Mouse (Mus musculus) T-cell, adult 2 months (primary cell): ENCODE results near the gene Hddc3.
"Not testable (repeated sequence)": the region's sequence is repeated elsewhere in the genome, so short reads cannot be mapped to it uniquely, and the experiment has no call there.

ENCODE experiments used
- DNase-seq: peaks from one replicate; pipeline ENCODE4 v3.0.0; 2022; ENCODE audit warnings: low spot score

The Hddc3 gene

DNA sequence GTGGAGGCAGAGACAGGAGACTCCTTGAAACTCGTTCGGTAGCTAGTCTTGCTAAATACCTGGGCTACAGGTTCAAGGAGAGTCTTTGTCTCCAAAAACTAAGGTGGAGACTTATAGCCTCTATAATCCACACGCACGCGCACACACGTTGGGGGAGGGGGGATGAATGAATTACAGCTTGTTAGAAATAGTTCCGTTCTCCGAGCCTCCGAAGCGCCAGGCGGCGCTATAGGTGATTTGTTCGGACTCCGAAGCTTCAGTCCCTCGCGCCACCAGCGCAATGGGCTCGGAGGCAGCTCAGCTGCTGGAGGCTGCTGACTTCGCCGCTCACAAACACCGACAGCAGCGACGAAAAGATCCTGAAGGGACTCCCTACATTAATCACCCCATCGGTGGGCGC is at the start of gene Hddc3:
Hddc3 (plus strand) TSS at position 247 of the 400 bp plus-strand sequence.
- peak; percentile 94 for DNase-seq

DNA sequence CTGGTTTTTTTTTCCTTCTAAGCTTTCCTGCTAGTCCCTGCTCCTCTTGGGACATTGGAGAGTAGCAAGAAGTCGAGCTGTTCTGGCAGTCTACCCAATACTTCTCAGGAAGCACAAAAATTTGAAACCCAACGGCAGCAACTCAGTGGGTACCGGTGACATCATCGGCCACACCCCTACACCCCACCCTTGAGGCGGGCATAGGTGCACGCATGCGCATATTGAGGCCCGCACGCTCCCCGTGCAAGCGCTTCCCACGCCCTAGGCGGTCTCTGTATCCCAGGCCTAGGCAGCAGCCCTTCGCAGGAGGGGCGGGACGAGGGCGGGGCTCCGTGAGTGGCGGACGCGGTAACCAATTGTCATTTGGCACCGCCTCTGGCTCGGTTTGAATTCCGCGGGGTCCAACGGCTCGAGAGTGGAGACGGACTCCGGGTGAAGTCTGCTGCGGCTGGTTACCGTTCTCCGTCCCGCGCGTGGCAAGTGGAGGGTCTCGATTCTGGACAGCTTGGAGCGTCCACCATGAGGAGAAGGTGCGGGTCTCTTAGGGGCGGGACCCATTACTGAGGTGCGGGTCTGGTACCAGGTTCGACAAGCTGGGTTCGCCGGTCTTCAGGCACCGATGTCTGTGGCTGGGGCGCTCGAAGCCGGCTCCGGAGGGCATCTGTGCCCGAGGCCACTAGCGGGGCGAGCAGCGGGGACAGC is 48.7 kb upstream of the Hddc3 start, which contains the start of gene Prc1:
Prc1 (plus strand) TSS at position 389 of the 702 bp plus-strand sequence.
- DNase-seq = peak; percentile 99

DNA sequence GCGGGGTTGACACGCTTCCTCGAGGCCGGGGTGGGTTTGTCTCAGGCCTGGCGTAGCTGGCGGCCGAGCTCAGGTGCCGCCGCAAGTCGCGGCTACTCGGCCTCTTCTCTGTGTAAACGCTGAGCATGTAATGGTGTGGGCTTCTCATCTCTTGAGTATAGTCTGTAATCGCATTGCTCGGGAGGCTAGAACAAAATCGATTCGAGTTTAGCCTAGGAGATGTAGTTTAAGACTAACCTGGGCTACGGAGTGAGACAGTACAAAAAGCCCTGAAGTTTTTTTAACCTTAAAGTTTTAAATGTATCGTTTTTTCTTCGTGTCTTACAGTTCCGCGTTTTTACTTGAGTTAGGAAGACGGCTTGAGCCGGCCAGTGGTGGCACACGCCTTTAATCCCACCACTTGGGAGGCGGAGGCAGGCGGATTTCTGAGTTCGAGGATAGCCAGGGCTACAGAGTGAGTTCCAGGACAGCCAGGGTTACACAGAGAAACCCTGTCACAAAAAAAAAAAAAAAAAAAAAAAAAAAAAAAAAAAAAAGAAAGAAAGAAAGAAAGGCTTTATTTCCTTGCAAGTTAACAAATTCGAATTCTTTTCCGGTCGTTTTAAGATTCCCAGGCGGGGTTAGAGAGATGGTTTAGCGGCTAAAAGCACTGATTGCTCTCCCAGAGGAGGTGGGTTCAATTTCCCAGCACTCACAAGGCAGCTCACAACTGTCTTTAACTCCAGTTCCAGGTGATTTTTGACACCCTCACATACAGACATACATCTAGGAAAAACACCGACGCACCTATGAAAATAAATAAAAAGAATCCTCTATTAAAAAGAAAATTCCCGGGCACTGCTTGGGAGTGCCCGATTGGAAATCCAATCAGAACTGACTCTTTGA is 47.9 kb upstream of the Hddc3 start:
- DNase-seq = no peak

DNA sequence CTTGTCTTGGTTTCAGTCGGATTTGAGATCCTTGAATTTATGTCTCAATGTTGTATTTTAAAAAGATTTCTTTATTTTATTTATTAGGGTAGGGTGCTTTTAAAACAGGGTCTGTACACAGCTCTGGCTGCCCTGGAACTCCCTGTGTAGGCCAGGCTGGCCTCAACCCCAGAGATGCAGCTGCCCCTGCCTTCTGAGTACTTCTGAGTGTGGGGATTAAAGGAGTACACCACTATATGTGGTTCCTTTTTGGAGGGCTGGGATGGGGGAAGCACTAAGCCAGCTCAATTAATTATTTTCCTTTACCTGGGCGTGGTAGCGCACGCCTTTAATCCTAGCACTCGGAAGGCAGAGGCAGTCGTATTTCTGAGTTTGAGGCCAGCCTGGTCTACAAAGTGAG is 46.4 kb upstream of the Hddc3 start:
- no peak for DNase-seq

DNA sequence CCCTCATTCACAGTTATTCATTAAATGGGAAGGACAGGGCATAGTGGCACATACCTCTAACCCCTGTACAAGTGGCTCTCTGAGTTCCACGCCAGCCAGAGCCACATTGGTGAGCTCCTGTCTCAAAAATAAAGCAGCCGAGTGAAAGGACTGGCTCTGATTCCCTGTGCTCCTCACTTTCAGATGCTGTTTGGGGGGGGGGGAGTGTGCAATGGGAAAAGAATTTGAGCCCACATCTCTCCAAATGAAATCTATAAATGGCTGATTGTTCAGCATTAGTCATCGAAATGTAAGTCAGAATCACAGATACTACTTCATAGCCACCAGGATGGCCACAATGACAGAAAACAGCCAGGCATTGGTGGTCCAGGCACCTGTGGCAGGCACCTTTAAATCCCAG is 45.9 kb upstream of the Hddc3 start:
- no peak for DNase-seq

DNA sequence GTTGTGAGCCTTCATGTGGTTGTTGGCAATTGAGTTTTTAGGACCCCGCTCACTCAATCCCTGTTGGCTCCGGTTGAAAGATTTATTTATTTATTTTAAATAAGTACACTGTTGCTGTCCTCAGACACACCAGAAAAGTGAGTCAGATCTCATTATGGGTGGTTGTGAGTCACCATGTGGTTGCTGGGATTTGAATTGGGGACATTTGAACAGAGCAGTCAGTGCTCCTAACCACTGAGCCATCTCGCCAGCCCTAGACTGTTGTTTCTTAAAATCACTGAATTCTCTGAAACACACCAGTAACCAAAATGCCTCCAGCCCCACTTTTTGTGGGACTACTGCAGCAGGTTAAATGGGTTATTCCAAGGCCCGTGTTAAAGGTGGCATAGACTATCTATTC is 44.1 kb upstream of the Hddc3 start:
- DNase-seq = no peak

DNA sequence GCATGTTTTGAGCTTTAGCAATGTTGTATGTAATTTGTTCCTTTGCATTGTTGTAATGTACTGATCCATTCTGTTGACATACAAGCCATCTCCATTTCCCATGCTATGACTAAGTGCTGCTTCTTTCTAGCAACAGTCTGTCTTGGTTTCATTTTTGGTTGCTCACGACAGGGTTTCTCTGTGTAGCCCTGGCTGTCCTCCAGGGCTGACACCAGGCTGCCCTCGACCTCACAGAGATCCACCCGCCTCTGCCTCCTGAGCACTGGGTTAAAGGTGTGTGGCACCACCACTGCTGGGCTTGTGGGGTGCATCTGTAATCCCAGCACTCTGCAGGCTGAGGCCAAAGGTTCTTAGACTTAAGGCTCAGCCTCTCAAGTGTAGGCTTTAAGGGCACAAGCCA is 43.3 kb upstream of the Hddc3 start:
- no peak for DNase-seq

DNA sequence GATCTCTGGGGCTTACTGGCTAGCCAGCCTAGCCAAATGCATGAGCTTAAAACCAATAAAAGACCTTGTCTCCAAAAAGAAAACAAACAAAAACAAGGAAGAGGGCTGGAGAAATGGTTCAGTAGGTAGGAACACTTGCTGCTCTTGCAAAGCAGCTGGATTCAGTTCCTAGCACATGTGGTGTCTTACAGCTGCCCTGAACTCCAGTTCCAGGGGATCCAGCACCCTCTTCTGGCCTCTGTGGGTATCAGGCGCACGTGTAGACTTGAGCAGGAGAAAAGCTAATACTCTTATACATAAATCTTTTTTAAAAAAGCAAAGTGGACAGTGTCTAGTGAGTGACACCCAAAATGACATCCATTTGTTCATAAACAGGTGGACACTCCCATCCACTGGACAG is 41.4 kb upstream of the Hddc3 start:
- no peak for DNase-seq

DNA sequence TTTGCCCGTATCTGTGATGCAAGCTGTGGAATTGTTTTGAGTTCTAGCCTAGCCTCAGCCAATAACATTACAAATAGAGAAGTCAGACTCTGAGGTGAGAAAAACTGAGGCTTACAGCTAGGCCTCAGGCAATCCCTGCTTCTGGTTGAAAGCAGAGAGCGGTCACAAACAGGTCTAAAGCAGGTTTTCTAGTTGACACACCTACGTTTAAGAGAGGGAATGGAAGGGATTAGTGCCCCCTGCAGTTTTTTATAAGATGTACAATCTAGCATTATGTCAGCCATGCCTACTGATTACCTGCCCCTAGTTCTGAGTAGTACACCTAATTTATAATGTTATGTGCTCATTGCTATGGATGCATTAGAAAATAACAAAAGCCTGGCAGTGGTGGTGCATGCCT is 35.1 kb upstream of the Hddc3 start:
- DNase-seq = no peak

DNA sequence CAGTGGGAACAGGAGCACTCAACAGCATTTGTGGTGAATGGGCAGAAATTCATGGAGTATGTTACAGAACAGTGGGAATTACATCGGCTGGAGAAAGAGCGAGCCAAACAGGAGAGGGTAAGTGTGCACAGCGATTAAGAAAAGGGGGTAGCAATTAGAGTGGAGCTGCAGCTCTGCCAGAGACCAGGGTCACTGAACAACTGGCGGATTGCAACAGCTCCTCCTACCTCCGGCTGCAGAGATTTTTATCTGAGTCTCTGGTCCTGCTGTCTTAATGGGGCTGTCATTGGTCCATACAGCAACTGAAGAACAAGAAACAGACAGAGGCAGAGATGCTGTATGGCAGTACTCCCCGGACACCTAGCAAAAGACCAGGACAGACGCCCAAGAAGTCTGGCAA is 32.1 kb upstream of the Hddc3 start:
- no peak for DNase-seq

DNA sequence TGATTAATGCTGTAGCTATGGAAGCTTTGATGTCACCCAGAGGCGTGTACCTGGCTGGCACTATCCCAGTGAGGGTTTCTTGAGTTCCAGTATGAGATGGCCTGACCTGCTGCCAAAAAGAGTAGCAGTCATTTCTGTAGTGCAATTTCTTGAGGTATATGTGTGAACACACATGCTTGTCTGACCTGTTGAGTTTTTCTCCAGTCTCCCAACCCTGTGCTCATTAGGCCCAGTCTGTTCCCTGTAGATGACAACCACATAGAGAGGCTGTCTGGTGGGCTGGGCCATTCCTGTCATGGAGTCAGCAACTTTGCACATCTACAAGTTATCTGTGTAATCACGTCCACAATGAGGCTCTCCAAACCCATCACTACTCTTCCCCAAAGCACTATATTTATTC is 27.2 kb upstream of the Hddc3 start:
- no peak for DNase-seq

DNA sequence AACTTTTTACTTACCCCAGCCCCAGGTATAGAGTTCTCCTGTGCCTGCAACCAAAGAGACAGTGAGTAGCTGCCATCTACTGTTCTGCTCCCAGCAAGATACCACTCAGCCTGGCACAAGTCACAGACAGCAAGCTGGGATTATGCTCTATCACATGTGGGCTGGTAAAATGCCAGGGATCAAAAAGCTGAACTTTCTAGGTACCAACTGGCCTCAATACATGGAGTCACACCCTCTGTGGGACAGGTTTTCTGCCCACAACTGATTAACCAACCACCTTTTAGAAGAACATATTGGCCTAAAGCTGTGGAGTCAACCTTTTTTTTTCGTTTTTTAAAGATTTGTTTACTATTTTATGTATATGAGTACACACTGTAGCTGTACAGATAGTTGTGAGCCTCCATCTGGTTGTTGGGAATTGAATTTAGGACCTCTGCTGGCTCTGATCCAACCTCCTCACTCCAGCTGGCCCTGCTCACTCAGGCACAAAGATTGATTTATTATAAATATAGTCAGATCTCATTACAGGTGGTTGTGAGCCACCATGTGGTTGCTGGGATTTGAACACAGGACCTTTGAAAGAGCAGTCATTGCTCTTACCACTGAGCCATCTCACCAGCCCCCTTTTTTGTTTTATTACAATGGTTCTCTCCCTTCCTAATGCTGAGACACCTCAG is 25.3 kb upstream of the Hddc3 start:
- no peak for DNase-seq

DNA sequence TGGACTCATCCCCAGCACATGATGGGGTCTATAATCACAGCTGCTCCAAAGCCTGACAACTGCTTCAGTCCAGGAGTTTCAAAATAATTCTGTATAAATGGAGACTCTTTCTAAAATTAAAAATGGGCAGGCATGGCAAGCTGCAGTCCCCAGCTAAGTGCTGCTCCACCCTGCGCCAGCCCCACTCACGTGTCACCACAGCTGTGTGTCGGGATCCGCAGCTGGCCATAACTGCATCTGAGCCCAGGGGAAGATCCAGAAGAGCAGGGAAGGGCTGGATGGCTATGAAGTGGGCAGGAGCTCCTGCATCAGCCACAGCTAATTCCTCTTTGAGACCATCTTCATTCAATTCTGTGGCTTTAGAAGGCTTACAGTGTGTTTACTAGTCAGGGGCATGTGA is 24.2 kb upstream of the Hddc3 start:
- no peak for DNase-seq

DNA sequence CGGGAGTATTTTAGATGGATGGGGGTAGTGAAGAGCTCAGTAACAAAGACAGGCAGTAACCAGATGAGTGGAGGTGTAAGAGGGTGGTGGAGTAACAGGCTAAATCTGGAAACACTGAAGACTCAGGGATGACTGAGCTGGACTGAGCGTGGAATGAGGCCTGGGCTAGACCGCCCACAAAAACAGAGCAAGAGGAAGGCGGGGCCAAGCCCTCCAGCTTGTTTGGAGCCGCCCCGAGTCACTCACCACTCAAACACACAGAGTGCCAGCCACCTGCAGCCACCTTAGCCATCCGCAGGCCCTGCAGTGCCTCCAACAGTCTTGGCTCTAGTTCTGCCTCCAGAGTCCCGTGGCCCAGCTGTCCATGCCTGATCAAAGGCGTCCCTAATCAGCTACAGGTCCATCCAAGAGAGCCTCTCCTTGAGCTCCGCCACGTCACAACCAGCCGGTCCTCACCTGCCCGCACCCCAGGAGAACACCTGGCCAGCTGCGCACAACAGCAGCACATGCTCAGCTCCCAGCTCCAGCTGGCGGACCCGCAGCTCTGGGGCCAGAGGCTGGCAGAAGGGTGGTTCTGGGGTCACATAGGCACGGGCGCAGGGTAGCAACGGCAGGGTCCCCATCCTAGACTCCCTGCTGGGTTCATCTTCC is 22.9 kb upstream of the Hddc3 start:
- DNase-seq = no peak

DNA sequence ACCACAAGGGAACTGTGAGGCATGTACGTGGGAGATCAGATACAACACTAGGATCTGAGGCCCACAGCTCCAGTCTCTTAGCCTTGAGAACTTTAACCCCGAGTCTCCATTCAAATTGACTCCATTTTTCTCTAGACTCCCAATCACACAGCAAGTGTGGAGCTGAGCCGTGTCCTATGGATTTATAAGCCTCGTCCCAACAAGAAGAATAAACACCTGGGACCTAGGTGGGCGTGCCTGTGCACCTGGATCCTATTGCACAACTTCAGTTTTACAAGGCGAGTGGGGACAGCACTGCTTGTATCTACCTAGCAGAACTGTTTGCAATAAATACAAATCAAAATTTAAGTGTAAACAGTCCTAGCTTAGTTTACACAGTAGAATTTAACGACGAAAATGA is 19.6 kb upstream of the Hddc3 start:
- DNase-seq = no peak

DNA sequence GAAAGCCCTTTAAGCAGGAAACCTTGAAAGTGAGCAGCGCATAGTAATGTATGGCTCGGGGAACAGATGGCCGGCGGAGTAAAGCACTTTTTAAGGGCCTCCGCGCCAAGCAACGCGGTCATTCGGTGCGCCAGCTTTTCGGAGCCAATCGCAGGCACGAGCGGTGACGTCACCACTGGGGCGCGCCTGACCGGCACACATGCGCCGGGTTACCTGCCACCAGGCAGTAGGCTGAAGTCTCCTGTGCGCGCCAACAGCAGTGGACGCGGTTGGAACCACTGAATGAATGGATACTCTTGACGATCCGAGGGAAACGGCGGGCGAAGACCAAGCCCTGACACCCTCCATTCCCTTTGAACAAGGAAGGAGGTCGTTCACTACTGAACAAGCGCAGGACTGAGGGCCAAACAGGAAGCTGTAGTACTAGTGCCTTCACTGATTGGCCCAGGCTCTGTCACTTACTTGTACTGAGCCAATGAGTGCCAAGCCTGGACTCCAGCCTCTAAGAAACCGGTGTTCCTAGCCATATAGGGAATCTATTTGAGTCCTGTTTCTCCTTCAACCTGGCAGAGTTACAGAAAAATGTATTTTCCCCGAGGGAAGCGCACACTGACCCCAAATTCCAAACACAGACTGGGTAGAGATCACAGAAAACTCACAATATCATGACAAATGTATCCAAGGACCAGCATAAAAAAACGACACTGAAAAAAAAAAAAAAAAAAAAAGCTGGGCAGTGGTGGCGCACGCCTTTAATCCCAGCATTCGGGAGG is 18.7 kb upstream of the Hddc3 start, which contains the start of gene Rccd1:
Rccd1 (minus strand) TSS at position 412 of the 773 bp plus-strand sequence.
- DNase-seq = peak; percentile 91

DNA sequence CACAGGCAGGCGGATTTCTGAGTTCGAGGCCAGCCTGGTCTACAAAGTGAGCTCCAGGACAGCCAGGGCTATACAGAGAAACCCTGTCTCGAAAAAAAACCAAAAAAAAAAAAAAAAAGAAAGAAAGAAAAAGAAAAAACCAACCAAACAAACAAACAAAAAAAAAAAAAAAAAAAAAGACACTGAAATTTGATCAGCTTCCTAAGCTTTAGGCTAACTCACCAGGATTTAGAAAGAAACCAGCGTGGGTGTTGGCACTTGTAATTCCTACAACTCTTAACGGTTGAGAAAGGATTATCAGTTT is 18.1 kb upstream of the Hddc3 start:
- DNase-seq = not testable (repeated sequence)

DNA sequence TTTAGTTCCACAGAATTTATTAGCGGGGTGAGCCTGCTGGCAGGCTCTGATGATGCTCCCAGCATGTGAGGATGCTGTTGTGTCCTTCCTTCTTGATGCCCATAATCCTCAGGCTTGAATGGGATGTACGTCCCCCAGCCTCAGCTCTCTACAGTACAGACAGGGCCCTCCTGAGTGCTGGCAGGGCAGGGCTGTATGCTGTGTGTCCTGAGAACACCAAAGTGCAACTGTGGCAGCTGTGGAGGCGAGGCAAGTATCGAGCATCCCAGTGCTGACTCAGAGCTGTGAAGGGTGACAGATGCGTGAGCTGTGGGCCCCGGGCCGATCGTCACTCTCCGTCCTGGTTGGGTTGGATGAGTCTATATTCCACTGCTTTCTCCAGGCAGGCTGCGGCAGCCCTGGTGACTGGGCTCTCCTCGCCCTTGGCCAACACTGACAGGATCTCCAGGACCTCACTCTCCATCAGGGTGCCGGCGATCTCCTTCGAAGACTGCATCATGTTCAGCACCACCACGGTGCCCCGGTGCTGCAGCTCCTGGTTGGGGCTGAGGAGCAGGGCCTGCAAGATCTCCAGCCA is 17.5 kb upstream of the Hddc3 start:
- DNase-seq = no peak

DNA sequence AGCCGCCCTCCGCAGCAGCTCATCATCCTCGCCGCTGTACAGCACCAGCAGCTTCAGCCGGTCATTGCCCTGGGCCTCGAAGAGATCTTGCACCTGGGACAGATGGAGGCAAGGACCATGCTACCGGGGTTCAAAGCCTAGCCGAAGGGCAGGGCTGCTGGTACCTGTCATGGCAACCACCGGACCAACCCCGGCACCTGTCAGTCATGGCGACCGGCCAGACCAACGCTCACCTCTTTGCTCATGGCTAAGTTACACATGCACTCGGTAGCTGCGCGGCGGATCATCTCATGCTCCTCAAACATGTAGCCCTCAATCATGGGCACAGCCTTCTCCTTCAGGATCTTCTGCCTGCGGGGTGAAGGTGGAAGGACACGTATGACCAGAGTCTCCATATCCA is 16.8 kb upstream of the Hddc3 start:
- no peak for DNase-seq

DNA sequence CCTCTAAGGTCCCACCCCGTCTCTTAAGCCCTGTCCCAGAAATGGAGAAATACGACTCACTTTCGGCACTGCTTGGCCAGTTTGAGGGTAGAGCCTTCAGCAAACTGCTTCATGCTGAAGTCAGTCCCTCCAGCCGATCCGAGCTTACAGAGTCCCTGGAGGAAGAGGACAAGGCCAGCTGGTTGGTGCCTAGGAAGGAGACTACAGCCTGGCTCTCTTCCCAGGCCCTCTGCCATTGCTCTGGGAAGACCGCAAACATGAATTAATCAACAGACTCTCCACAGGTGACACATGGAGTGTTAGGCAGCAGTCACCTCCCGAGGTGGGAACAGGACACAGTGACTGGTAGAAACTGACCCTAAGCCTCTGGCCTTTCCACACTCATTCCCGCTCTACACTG is 12.6 kb upstream of the Hddc3 start:
- DNase-seq = no peak

DNA sequence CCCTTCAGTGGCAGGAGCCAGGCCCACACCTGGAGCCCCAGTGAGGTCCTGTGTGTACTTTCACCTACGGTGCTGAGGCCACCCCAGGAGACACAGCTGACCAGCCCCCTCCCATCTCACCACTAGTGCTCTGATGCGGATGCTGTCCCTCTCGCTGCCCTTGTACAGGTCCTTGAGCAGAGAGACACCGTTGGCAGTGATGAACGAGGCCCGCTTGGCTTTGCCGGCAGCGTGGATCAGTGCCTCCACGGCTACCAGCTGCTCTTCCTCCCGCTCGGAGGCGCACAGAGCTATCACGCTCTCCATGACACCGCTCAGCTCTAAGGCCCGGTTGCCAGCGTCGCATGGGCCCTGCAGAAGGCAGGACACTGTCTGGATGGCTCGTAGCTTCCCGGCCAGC is 11.5 kb upstream of the Hddc3 start:
- no peak for DNase-seq
